Mouse (Mus musculus) right cerebral cortex, adult 18-20 months (tissue): ENCODE data around the gene Clec4a4.
A peak's percentile ranks its signal among the peaks of the same experiment; 100 is the strongest.
"Not testable (repeated sequence)": the region's sequence is repeated elsewhere in the genome, so short reads cannot be mapped to it uniquely, and the experiment has no call there.

Experiments
- DNase-seq: peaks from one replicate; pipeline ENCODE4 v3.0.0; 2022; ENCODE audit warnings: mixed read lengths

Gene Clec4a4

GRCm38 (mm10) chr6:122989876-122990437, at the start of gene Clec4a4:
Gene Clec4a4 (plus strand): TSS chr6:122990367.
- no peak for DNase-seq

DNA sequence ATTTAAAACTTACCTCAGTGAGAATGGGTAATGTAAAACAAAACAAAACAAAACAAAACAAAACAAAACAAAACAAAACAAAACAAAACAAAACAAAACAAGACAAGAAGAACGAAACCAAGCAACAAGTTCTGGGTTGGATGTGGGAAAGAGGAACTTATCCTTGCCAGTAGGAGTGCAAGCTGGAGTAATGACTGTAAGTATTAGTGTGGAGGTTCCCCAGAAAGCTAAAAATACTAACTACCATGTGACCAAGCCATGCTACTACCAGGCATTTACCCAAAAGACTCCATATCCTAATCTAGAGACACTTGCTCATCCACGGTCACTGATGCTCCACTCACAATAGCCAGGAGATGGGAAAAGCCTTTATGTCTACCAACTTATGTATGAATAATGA, 43.4 kb upstream of the Clec4a4 start:
- DNase-seq, result no peak

DNA sequence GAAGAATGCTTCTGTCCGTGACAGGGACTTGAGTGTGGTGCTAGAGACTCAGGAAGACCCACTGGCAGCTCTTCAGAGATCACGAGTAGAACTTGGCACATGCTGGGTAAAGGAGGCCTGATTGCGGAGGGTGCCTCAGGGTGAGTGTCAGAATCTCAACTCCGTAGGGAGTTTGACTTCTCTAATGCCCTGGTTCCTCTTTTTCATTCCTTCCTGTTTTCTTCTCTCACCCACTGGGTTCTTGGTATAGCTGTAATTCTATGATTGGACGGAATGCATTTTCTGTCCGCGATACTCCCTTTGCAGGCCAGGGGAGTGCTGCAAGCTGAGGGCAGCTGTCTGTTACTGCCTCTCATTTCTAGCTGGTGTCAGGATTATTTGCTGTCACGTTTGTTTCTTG, 37.8 kb upstream of the Clec4a4 start, which contains the start of gene Clec4a3:
TSS of gene Clec4a3 (plus strand) at position 115 of the 400 bp plus-strand sequence.
- no peak for DNase-seq

DNA sequence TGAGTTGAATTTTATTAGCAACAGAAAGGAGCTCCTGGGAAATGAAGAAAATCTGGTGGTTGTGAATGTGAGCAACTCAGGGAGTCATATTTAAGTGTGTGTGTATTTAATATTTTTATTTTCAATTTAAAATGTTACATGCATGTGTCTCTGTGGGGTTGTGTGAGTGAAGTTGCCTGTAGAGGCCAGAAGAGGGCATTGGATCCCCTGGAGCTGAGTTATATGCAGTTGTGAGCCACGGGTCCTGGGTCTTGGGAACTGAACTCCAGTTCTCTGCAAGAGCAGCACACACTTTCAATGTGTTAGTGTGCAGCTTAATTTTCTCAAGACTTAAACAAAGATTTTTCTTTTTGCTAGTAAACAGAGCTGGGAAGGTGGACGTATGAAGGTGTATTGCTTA, 25.6 kb upstream of the Clec4a4 start:
- DNase-seq, result no peak

DNA sequence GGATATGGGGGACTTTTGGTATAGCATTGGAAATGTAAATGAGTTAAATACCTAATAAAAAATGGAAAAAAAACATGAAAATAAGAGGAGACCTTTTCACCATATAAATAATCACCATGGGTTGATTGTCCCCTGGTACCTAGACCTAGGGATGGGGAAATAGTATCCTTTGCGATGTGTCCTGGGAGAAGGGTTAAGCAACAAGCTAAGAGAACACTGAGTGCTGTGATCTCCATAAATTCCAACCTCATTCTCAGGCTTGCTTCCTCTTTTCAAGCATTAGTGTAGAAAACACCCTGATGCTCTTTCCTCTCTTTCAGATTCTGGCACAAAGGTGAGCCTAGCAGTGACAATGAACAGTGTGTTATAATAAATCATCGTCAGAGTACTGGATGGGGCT, 21.1 kb upstream of the Clec4a4 start:
- no peak for DNase-seq

- DNase-seq, result not testable (repeated sequence)
These were observed 14.5 kb downstream of the Clec4a4 start for GRCm38 (mm10) chr6:123004696-123005095.

DNA sequence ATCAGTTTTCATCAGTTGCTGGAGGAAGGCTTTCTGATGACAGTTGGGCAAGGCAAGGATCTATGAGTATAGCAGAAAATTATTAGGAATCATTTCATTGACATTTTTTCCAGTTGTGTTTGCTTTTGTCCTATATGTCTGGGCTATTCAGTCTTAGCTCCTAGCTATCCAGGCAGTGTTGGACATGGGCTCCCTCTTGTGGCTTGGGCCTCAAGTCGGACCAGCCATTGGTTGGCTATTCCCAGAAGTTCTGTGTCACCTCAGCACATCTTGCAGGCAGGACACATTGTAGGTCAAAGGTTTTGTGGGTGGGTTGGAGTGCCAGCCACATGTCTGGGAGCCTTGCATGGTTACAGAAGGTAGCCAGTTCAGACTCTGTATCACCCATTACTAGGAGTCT, 15.4 kb downstream of the Clec4a4 start:
- peak; percentile 0 for DNase-seq

DNA sequence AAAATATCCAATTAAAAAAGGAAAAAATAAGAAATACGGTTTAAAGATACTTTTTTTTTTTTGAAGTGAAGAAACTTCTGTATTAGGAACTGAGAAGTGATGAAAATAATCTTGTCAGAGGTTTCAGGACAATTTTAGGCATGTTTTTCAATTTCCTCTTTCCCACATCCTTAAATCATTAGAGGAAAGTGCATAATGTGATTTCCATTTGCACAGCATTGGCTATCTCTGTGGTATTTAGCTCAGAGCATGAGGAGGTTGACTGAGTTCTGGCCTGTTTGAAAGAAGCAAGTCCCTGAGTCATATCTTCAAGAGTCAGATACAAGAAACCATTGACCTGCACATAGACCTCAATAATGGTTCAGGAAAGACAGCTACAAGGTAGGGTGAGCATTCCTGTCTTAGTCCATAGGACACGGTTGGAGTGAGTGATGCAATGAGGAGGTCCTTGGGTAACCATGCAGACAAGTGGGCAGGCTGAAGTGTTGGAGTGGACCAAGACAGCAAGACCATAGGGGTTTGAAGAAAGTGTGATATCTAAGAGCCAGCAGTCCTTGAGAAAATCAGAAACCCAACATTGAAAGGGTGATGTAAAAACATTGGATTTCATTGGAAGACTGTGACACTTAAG, 59.7 kb downstream of the Clec4a4 start, which contains the start of gene Clec4b1:
TSS of gene Clec4b1 (plus strand) at position 221 of the 631 bp plus-strand sequence.
- DNase-seq, result no peak
